Mouse (Mus musculus) megakaryocyte progenitor cell, adult 5-6 weeks (primary cell): Measurements from ENCODE around the gene Cmip. TPM values are rescaled to one million over a fixed set of nuclear protein-coding genes. Genes with fewer than 3 reads are reported as not detected.

Experiments
- ATAC-seq: replicated peaks from 2 replicates; pipeline ENCODE4 v1.8.0; 2016; ENCODE audit warnings: mild to moderate bottlenecking, moderate TSS enrichment, inconsistent platforms; ENCODE audit not compliant: poor library complexity
- total RNA-seq, 2 experiments: library from RNA; stranded (forward) in 1 of 2; stranded (reverse) in 1 of 2; fragments of 157-497, 149-512 nt in 1 of 2; fragments of 200-1000 nt in 1 of 2; gene quantifications; 2 replicates each; pipeline versions ENCODE4 v1.2.3 to v1.2.4; 2015 to 2017

Gene Cmip
- total RNA-seq, 2 experiments from 2014 or later, result 9.5 to 36.5 TPM

GRCm38 (mm10) chr8:117256292-117256938 is 449 bp upstream of the Cmip start:
- peak; percentile 53 for ATAC-seq

GRCm38 (mm10) chr8:117257821-117258575 is 1.1 kb downstream of the Cmip start:
- ATAC-seq, result peak; percentile 10

GRCm38 (mm10) chr8:117258576-117259040 is 1.7 kb downstream of the Cmip start:
- no peak for ATAC-seq

- no peak for ATAC-seq
Observed at GRCm38 (mm10) chr8:117259431-117260001, 2.7 kb downstream of the Cmip start.

GRCm38 (mm10) chr8:117260234-117260929 is 3.5 kb downstream of the Cmip start:
- no peak for ATAC-seq

GRCm38 (mm10) chr8:117260930-117261475 is 4.1 kb downstream of the Cmip start:
- ATAC-seq, result no peak

GRCm38 (mm10) chr8:117261702-117262101 is 4.8 kb downstream of the Cmip start:
- ATAC-seq, result no peak

GRCm38 (mm10) chr8:117262685-117263084 is 5.8 kb downstream of the Cmip start:
- ATAC-seq, result peak; percentile 32

GRCm38 (mm10) chr8:117263442-117263841 is 6.6 kb downstream of the Cmip start:
- ATAC-seq, result peak; percentile 74

GRCm38 (mm10) chr8:117265079-117265478 is 8.2 kb downstream of the Cmip start:
- ATAC-seq, result no peak

- 0 out of 2 replicates have a peak, but pooled peaks have one; percentile 3 for ATAC-seq
Observed at GRCm38 (mm10) chr8:117267403-117268129, 10.7 kb downstream of the Cmip start.

- ATAC-seq, result peak; percentile 55
Observed at GRCm38 (mm10) chr8:117278234-117278633, 21.4 kb downstream of the Cmip start.

- peak; percentile 4; the same call in 1 of the 2 replicates for ATAC-seq
Observed at GRCm38 (mm10) chr8:117278668-117279132, 21.8 kb downstream of the Cmip start.

- peak; percentile 47 for ATAC-seq
Observed at GRCm38 (mm10) chr8:117280488-117280887, 23.6 kb downstream of the Cmip start.

GRCm38 (mm10) chr8:117281676-117282075 is 24.8 kb downstream of the Cmip start:
- no peak for ATAC-seq

GRCm38 (mm10) chr8:117282141-117282950 is 25.5 kb downstream of the Cmip start:
- peak; percentile 37 for ATAC-seq

- no peak for ATAC-seq
Observed at GRCm38 (mm10) chr8:117284768-117285484, 28.1 kb downstream of the Cmip start.

GRCm38 (mm10) chr8:117287966-117288365 is 31.1 kb downstream of the Cmip start:
- peak; percentile 76 for ATAC-seq

GRCm38 (mm10) chr8:117289016-117289415 is 32.2 kb downstream of the Cmip start:
- no peak for ATAC-seq
